Mouse (Mus musculus) MEL-GATA-1-ER (cell line): ENCODE measurements around the gene Acp7.

Experiments used
- DNase-seq: peaks from one replicate; pipeline ENCODE4 v3.0.0-alpha.2; 2012; ENCODE audit warnings: low read depth; ENCODE audit errors: extremely low read depth

The Acp7 gene

GRCm38 (mm10) chr7:28576271-28576914 is 54.7 kb downstream of the Acp7 start:
- DNase-seq: no peak

- no peak for DNase-seq
Observed at GRCm38 (mm10) chr7:28575597-28575996, 55.5 kb downstream of the Acp7 start.

GRCm38 (mm10) chr7:28573236-28573635 is 57.9 kb downstream of the Acp7 start:
- no peak for DNase-seq

DNA sequence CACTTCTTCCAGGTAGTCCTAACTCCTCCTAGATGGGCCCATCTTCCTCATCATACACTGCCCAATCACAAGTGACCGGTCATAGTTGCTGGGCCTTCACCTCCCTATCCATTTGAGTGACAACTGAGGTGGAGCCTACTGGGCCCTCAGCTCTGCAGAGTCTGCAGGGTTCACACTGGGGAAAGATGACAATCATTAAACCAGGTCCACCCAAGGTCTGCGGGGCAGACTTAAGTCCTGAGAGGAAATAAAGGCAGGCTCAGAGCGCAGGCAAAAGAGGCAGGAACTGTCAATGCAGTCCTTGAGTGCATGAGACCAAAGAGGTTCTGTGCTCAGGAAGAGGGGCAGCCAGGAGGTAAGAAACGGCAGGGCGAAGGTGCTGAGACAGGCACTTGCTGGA is 58.4 kb downstream of the Acp7 start:
- no peak for DNase-seq

- DNase-seq: no peak
Observed at GRCm38 (mm10) chr7:28570982-28571682, 60.0 kb downstream of the Acp7 start.

- DNase-seq: no peak
Observed at GRCm38 (mm10) chr7:28570291-28570981, 60.7 kb downstream of the Acp7 start.

- peak; percentile 7 for DNase-seq
Observed at GRCm38 (mm10) chr7:28568253-28568652, 62.9 kb downstream of the Acp7 start.

- no peak for DNase-seq
Observed at GRCm38 (mm10) chr7:28567539-28567938, 63.6 kb downstream of the Acp7 start.

GRCm38 (mm10) chr7:28565407-28565806 is 65.7 kb downstream of the Acp7 start:
- no peak for DNase-seq

- no peak for DNase-seq
Observed at GRCm38 (mm10) chr7:28562951-28563350, 68.2 kb downstream of the Acp7 start.

DNA sequence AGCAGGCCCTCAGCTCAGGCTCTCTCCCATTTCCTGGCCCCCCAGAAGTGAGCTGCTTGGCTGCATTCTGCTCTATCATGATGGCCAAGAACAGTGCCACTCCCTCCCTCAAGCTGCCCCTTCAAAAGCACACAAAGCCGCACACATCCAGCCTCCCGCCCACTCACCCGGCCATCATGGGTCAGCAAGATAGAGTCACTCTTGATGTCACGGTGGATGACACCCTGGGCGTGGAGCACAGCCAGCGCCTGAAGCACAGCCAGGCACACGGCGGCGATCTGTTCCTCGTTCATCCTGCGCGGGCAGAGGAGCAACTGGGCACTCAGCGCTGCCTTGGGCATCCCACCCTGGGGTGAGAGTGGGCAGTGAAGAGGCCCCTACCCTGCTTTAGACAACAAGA is 68.8 kb downstream of the Acp7 start:
- DNase-seq: no peak

DNA sequence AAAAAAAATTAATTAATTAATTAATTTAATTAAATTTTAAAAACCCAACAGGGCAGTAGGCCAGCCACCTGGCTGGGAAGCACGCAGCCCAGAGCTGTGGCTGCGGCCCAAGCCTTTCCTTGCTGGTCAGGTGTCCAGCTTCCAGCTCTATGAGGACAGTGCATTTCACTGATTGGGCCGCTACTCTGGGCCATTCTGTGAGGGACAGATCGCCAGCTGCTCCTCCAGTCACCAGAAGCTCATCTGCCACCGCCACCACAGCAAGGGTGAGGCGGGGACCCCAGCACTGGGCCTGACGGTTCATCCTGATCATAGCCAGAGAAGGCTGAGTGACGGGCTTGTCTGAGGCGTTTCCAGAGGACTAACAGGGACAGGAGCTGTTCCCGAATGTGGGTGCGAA is 69.2 kb downstream of the Acp7 start:
- DNase-seq: no peak

- no peak for DNase-seq
Observed at GRCm38 (mm10) chr7:28560856-28561255, 70.3 kb downstream of the Acp7 start.

GRCm38 (mm10) chr7:28558486-28558885 is 72.6 kb downstream of the Acp7 start:
- no peak for DNase-seq

DNA sequence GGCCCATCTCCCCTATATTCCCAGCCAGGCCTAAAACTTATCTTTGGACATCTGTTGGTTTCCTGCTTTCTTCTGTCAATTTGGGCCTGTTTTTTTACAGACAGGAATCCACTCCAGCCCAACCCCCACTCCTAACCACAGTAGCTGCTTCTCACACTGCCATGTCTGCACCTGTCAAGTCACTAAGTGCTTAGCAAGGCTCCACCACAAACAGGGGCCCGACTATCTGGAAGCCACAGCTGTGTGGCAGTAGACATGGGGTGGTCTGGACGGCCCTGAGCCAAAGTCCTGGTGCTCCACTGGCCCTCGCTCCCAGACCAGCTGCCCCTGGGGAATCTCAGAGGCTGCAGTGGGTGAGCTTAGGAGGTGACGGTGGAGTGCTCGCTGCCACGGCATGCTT is 73.4 kb downstream of the Acp7 start:
- no peak for DNase-seq
